Mouse (Mus musculus) neural tube, embryonic 13.5 days (tissue): ENCODE measurements around the gene Tns3. TPM values are rescaled to one million over a fixed set of nuclear protein-coding genes. Genes with fewer than 3 reads are reported as not detected.
"Not testable (repeated sequence)": the region's sequence is repeated elsewhere in the genome, so short reads cannot be mapped to it uniquely, and the experiment has no call there.

Experiments
- ATAC-seq: fragments of 200-750 bp; cut with Nextera tagmentation; 2 replicates; pipeline ENCODE4 v1.8.0; 2017; ENCODE audit warnings: low read depth, mild to moderate bottlenecking, moderate TSS enrichment, moderate library complexity
- H3K27ac ChIP-seq: fragments of 300-500 bp; sonication (generic); replicated peaks from 2 replicates; pipeline ENCODE4 v1.5.1; 2015; ENCODE audit warnings: moderate library complexity, mild to moderate bottlenecking, inconsistent platforms
- H3K27me3 ChIP-seq: fragments of 300-500 bp; sonication (generic); 2 replicates; pipeline ENCODE4 v1.6.1; 2015; ENCODE audit warnings: mild to moderate bottlenecking, inconsistent platforms
- H3K36me3 ChIP-seq: fragments of 300-500 bp; sonication (generic); 2 replicates; pipeline ENCODE4 v1.6.1; 2015; ENCODE audit warnings: mild to moderate bottlenecking, inconsistent platforms
- H3K4me1 ChIP-seq: fragments of 300-500 bp; sonication (generic); replicated peaks from 2 replicates; pipeline ENCODE4 v1.6.1; 2015; ENCODE audit warnings: inconsistent platforms
- H3K4me2 ChIP-seq: fragments of 300-500 bp; sonication (generic); 2 replicates; pipeline ENCODE4 v1.6.1; 2015; ENCODE audit warnings: inconsistent platforms, mild to moderate bottlenecking, moderate library complexity
- H3K4me3 ChIP-seq: fragments of 300-500 bp; sonication (generic); 2 replicates; pipeline ENCODE4 v1.5.1; 2015; ENCODE audit warnings: mild to moderate bottlenecking, inconsistent platforms
- H3K9ac ChIP-seq: fragments of 300-500 bp; sonication (generic); 2 replicates; pipeline ENCODE4 v1.6.1; 2015; ENCODE audit warnings: moderate library complexity, mild to moderate bottlenecking, inconsistent platforms
- H3K9me3 ChIP-seq: fragments of 300-500 bp; sonication (generic); 2 replicates; pipeline ENCODE4 v1.6.1; 2016; ENCODE audit warnings: inconsistent platforms
- WGBS: fragments of 180-500 bp; shearing (Covaris S2); methylation state at CpG from one replicate; pipeline ENCODE4 v1.1.7; 2015; 5-methylcytosine and 5-hydroxymethylcytosine counted together
- polyA plus RNA-seq: library from polyadenylated mRNA; unstranded; fragments of >200 nt; fragmentation: Nextera tagmentation; extraction: Ambion mirVana; gene quantifications from 2 replicates; pipeline ENCODE4 v1.2.1, GENCODE M21; 2015

The Tns3 gene
- polyA plus RNA-seq, 1 experiment from 2014 or later: 7.9 TPM

DNA sequence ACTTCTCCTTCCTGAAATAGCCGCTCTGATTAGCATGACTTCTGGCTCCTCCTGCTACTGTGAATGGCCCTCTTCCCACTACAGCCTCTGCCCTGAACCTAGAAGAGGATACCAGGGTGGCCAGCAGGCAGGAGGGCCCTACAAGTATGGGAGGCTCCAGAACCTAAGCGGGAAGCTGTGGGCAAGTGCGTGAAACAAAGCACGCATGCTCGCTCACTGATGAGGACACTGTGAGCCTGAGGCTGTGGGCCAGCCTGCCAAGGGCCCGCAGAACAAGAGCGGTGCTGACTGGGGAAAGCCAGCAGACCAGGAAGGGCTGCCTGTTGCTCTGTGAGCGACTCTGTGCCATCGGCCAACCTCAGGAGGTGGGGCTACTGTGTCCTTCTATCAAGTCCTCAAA, 106.1 kb downstream of the Tns3 start:
- Histone ChIP-seq H3K27me3 (no peaks in the 10 kb centered on the region), H3K4me3 (no peak overlapping the region), H3K4me2 (no peak overlapping the region), H3K36me3 (no peaks in the 10 kb centered on the region), H3K9ac (no peak overlapping the region), H3K4me1 (peaks cover 19% of the 10 kb centered on the region), H3K9me3 (no peaks in the 10 kb centered on the region), H3K27ac (no peak overlapping the region)
- WGBS: 87% methylated on average over 9 of the region's 9 CpGs
- ATAC-seq: no peak

- Histone ChIP-seq H3K4me1 (peaks cover 14% of the 10 kb centered on the region), H3K9me3 (no peaks in the 10 kb centered on the region), H3K27me3 (no peaks in the 10 kb centered on the region), H3K4me3 (no peak overlapping the region), H3K36me3 (no peaks in the 10 kb centered on the region), H3K9ac (0 out of 2 replicates have a peak overlapping the region, but pooled peaks have one; percentile 0), H3K27ac (no peak overlapping the region), H3K4me2 (no peak overlapping the region)
- ATAC-seq: peak; percentile 58
- 32% methylated on average over 9 of the region's 9 CpGs for WGBS
These were observed 107.3 kb downstream of the Tns3 start for GRCm38 (mm10) chr11:8557006-8557405.

GRCm38 (mm10) chr11:8551710-8552109, 112.6 kb downstream of the Tns3 start:
- no peak overlapping the region for H3K4me3 ChIP-seq
- H3K4me1 ChIP-seq: peaks cover 4% of the 10 kb centered on the region
- H3K36me3 ChIP-seq: no peaks in the 10 kb centered on the region
- no peak overlapping the region for H3K4me2 ChIP-seq
- no peaks in the 10 kb centered on the region for H3K9me3 ChIP-seq
- no peak overlapping the region for H3K9ac ChIP-seq
- 87% methylated on average over 5 of the region's 5 CpGs for WGBS
- ATAC-seq: no peak
- H3K27me3 ChIP-seq: no peaks in the 10 kb centered on the region
- no peak overlapping the region for H3K27ac ChIP-seq

- no peak overlapping the region for H3K4me2 ChIP-seq
- WGBS: 74% methylated on average over 5 of the region's 5 CpGs
- H3K9me3 ChIP-seq: no peaks in the 10 kb centered on the region
- ATAC-seq: no peak
- no peak overlapping the region for H3K4me3 ChIP-seq
- no peaks in the 10 kb centered on the region for H3K27me3 ChIP-seq
- H3K36me3 ChIP-seq: no peaks in the 10 kb centered on the region
- H3K4me1 ChIP-seq: 0 out of 2 replicates have a peak, but pooled peaks cover 7% of the 10 kb centered on the region
- no peak overlapping the region for H3K27ac ChIP-seq
- H3K9ac ChIP-seq: no peak overlapping the region
These were observed 116.7 kb downstream of the Tns3 start for GRCm38 (mm10) chr11:8547661-8548060.

DNA sequence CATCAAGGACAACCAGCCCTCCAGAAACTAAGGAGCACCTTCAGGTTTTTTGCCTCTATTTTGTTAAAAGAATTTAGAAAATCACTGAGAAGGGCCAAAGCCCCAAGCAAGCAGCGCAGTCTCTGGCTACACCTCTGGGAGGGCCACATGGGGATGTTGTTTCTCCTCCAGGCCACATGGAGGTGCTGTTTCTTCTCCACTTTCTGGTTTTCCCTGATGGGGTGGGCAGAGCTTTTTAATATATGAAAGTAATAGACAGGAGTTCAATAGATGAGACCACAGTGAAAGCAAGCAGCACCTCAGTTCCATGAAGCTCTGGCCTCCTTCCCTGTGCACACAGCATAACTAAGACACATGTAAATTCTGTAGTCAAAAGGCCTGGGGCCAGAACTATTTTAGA, 118.5 kb downstream of the Tns3 start:
- Histone ChIP-seq H3K9me3 (no peaks in the 10 kb centered on the region), H3K27me3 (no peaks in the 10 kb centered on the region), H3K4me1 (peaks cover 11% of the 10 kb centered on the region; the same call in 1 of the 2 replicates), H3K4me2 (no peak overlapping the region), H3K4me3 (no peak overlapping the region), H3K27ac (no peak overlapping the region), H3K36me3 (no peaks in the 10 kb centered on the region), H3K9ac (no peak overlapping the region)
- WGBS: 94% methylated on average over 1 of the region's 1 CpGs
- no peak for ATAC-seq

DNA sequence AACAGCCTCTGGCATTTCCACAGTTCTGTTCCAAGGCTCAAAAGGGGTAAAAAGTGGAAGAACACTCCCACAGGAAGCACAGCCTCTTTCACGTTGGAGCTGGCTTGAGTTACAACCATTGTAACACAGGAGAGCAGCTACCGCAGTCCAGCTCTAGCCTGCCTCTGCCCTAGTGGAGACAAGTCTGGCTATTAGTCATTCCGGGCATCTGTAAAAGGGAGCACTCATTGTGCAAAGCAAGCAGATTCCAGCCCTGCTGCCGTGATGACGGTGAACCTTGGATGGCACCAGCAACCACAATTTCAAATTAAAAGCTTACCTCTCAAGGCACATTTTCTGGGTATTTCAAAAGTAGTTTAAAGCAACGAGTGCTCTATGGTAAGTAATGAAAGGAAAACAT, 120.0 kb downstream of the Tns3 start:
- Histone ChIP-seq H3K27ac (no peak overlapping the region; the same call in 1 of the 2 replicates), H3K9me3 (no peaks in the 10 kb centered on the region), H3K27me3 (no peaks in the 10 kb centered on the region), H3K4me1 (peaks cover 11% of the 10 kb centered on the region; the same call in 1 of the 2 replicates), H3K4me3 (no peak overlapping the region), H3K4me2 (no peak overlapping the region), H3K9ac (no peak overlapping the region), H3K36me3 (no peaks in the 10 kb centered on the region)
- WGBS: 29% methylated on average over 6 of the region's 6 CpGs
- peak; percentile 74 for ATAC-seq

- no peak overlapping the region for H3K9ac ChIP-seq
- no peak overlapping the region for H3K4me2 ChIP-seq
- no peaks in the 10 kb centered on the region for H3K36me3 ChIP-seq
- H3K27me3 ChIP-seq: no peaks in the 10 kb centered on the region
- WGBS: 72% methylated on average over 9 of the region's 9 CpGs
- peaks cover 11% of the 10 kb centered on the region; the same call in 1 of the 2 replicates for H3K4me1 ChIP-seq
- ATAC-seq: peak; percentile 49; the same call in 1 of the 2 replicates
- H3K9me3 ChIP-seq: no peaks in the 10 kb centered on the region
- no peak overlapping the region for H3K27ac ChIP-seq
- H3K4me3 ChIP-seq: no peak overlapping the region
These were observed 123.0 kb downstream of the Tns3 start for GRCm38 (mm10) chr11:8541222-8541815.

GRCm38 (mm10) chr11:8539593-8540265, 124.6 kb downstream of the Tns3 start:
- no peak overlapping the region for H3K4me3 ChIP-seq
- ATAC-seq: no peak
- H3K9ac ChIP-seq: no peak overlapping the region
- no peak overlapping the region for H3K4me2 ChIP-seq
- no peaks in the 10 kb centered on the region for H3K27me3 ChIP-seq
- WGBS: 82% methylated on average over 8 of the region's 8 CpGs
- peaks cover 11% of the 10 kb centered on the region; the same call in 1 of the 2 replicates for H3K4me1 ChIP-seq
- no peak overlapping the region for H3K27ac ChIP-seq
- no peaks in the 10 kb centered on the region for H3K36me3 ChIP-seq
- no peaks in the 10 kb centered on the region for H3K9me3 ChIP-seq

DNA sequence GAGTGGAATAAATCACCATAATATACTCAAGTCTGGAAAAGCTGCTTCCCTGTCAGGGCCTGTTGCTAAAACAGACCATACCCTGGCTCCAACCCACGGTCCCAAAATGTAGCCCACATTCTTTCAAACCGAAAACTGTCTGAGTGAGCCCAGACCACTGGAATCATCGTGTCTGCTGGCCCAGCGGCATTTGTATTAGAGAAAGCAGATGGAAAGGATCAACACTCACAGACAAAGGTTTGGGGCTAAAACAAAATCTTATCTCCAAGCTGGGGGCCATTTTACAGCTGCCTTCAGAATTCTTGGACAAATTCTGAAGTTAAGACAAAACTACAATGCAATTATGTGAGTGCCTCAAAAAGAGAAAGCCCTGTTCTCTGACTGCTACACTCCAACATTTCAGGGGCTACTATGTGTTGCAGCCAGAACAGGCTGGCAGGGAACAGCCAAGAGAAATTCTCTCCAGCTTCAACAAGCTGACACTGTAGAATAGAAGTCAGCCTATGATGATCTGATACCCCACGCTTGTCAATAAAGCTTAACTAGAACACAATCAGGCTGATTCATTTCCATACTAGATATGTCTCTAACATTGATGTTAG, 127.2 kb downstream of the Tns3 start:
- no peaks in the 10 kb centered on the region for H3K36me3 ChIP-seq
- H3K4me3 ChIP-seq: no peak overlapping the region
- no peak overlapping the region for H3K4me2 ChIP-seq
- WGBS: 83% methylated on average over 5 of the region's 5 CpGs
- no peaks in the 10 kb centered on the region for H3K27me3 ChIP-seq
- no peak overlapping the region for H3K27ac ChIP-seq
- no peak overlapping the region for H3K9ac ChIP-seq
- H3K9me3 ChIP-seq: no peaks in the 10 kb centered on the region
- ATAC-seq: no peak
- H3K4me1 ChIP-seq: peaks cover 6% of the 10 kb centered on the region

DNA sequence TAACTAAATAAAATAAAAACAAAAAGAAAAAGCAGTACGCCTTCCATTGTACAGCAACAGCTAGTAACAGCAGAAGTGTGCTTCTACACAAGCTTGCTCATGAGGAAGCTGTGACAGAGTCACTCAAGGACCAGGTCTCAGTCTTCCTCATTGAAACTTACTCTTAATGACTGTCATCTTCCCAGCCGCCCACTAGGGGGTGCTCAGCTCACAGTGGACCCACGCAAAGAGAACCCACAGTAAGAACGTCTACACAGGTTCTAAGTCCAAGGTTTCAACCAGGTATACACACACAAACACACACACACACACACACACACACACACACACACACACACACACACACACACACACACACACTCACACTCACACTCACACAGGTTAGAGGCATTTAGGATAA, 129.4 kb downstream of the Tns3 start:
- peak; percentile 49; the same call in 1 of the 2 replicates for ATAC-seq
- Histone ChIP-seq H3K27ac (no peak overlapping the region), H3K4me3 (no peak overlapping the region), H3K4me1 (peaks cover 11% of the 10 kb centered on the region), H3K9ac (no peak overlapping the region), H3K9me3 (no peaks in the 10 kb centered on the region), H3K4me2 (no peak overlapping the region), H3K27me3 (no peaks in the 10 kb centered on the region), H3K36me3 (no peaks in the 10 kb centered on the region)
- WGBS: 29% methylated on average over 4 of the region's 4 CpGs

GRCm38 (mm10) chr11:8532771-8533170, 131.6 kb downstream of the Tns3 start:
- 91% methylated on average over 3 of the region's 3 CpGs for WGBS
- not testable (repeated sequence) for ATAC-seq, H3K9ac ChIP-seq

GRCm38 (mm10) chr11:8532112-8532747, 132.1 kb downstream of the Tns3 start:
- Histone ChIP-seq H3K4me1 (peaks cover 11% of the 10 kb centered on the region), H3K36me3 (no peaks in the 10 kb centered on the region), H3K27me3 (no peaks in the 10 kb centered on the region), H3K27ac (no peak overlapping the region), H3K4me3 (no peak overlapping the region), H3K9me3 (no peaks in the 10 kb centered on the region), H3K4me2 (no peak overlapping the region), H3K9ac (no peak overlapping the region)
- WGBS: 90% methylated on average over 10 of the region's 10 CpGs
- peak; percentile 63 for ATAC-seq

More at GRCm38 (mm10) chr11:8532771-8533170, 131.6 kb downstream of the Tns3 start:
- not testable (repeated sequence) for H3K27me3 ChIP-seq, H3K4me3 ChIP-seq, H3K27ac ChIP-seq, H3K4me2 ChIP-seq, H3K9me3 ChIP-seq, H3K36me3 ChIP-seq
- peaks cover 11% of the 10 kb centered on the region for H3K4me1 ChIP-seq
